Mouse (Mus musculus) activated CD4-positive, CD25-positive, alpha-beta regulatory T cell, adult 4 months (primary cell): ENCODE results near the gene Etl4. TPM values are rescaled to one million over a fixed set of nuclear protein-coding genes. Genes with fewer than 3 reads are reported as not detected.
"Not testable (repeated sequence)": the region's sequence is repeated elsewhere in the genome, so short reads cannot be mapped to it uniquely, and the experiment has no call there.

Experiments
- ATAC-seq: one replicate; pipeline ENCODE4 v1.8.0; 2017
- polyA plus RNA-seq, 2 experiments: library from polyadenylated mRNA; unstranded; fragments of 100-300 nt; shearing (Covaris generic); gene quantifications; one replicate each; pipeline ENCODE4 v1.2.1; 2017

Gene Etl4
- polyA plus RNA-seq, 2 experiments from 2014 or later: not detected

GRCm38 (mm10) chr2:20167566-20167965, 258.0 kb downstream of the Etl4 start:
- no peak for ATAC-seq

- no peak for ATAC-seq
These were observed 258.6 kb downstream of the Etl4 start for GRCm38 (mm10) chr2:20168156-20168555.

GRCm38 (mm10) chr2:20176456-20177184, 267.0 kb downstream of the Etl4 start:
- not testable (repeated sequence) for ATAC-seq

- ATAC-seq: not testable (repeated sequence)
These were observed 267.7 kb downstream of the Etl4 start for GRCm38 (mm10) chr2:20177236-20177635.

- ATAC-seq: not testable (repeated sequence)
These were observed 271.0 kb downstream of the Etl4 start for GRCm38 (mm10) chr2:20180561-20180960.

GRCm38 (mm10) chr2:20187223-20187622, 277.6 kb downstream of the Etl4 start:
- ATAC-seq: not testable (repeated sequence)

- ATAC-seq: no peak
These were observed 293.4 kb downstream of the Etl4 start for GRCm38 (mm10) chr2:20203011-20203410.

- no peak for ATAC-seq
These were observed 297.1 kb downstream of the Etl4 start for GRCm38 (mm10) chr2:20206647-20207046.

- ATAC-seq: no peak
These were observed 299.2 kb downstream of the Etl4 start for GRCm38 (mm10) chr2:20208683-20209194.

GRCm38 (mm10) chr2:20209359-20209758, 299.8 kb downstream of the Etl4 start:
- ATAC-seq: no peak

- no peak for ATAC-seq
These were observed 306.7 kb downstream of the Etl4 start for GRCm38 (mm10) chr2:20216275-20216674.

- ATAC-seq: no peak
These were observed 307.3 kb downstream of the Etl4 start for GRCm38 (mm10) chr2:20216686-20217437.

GRCm38 (mm10) chr2:20231371-20231770, 321.8 kb downstream of the Etl4 start:
- no peak for ATAC-seq

GRCm38 (mm10) chr2:20248043-20248664, 338.6 kb downstream of the Etl4 start:
- ATAC-seq: no peak

- no peak for ATAC-seq
These were observed 339.8 kb downstream of the Etl4 start for GRCm38 (mm10) chr2:20249403-20249802.

- no peak for ATAC-seq
These were observed 366.5 kb downstream of the Etl4 start for GRCm38 (mm10) chr2:20276124-20276523.

GRCm38 (mm10) chr2:20281903-20282302, 372.3 kb downstream of the Etl4 start:
- no peak for ATAC-seq

GRCm38 (mm10) chr2:20284425-20284824, 374.8 kb downstream of the Etl4 start:
- ATAC-seq: no peak

GRCm38 (mm10) chr2:20290982-20291740, 381.6 kb downstream of the Etl4 start:
- no peak for ATAC-seq

GRCm38 (mm10) chr2:20291741-20292110, 382.1 kb downstream of the Etl4 start:
- no peak for ATAC-seq

GRCm38 (mm10) chr2:20293336-20293735, 383.8 kb downstream of the Etl4 start:
- ATAC-seq: no peak

GRCm38 (mm10) chr2:20294596-20294995, 385.0 kb downstream of the Etl4 start:
- ATAC-seq: no peak

GRCm38 (mm10) chr2:20302517-20302916, 392.9 kb downstream of the Etl4 start:
- no peak for ATAC-seq
